Mouse (Mus musculus): ENCODE measurements around the gene Arntl2. TPM values are rescaled to one million over a fixed set of nuclear protein-coding genes. Genes with fewer than 3 reads are reported as not detected.

Arntl2 gene
- not detected in 4 replicates for total RNA-seq (2023; ENCODE audit: inconsistent age)

GRCm38 (mm10) chr6:146795924-146796545 lies at the start of gene Arntl2:
Arntl2 (plus strand) TSS chr6:146796055.

GRCm38 (mm10) chr6:146850050-146850449 lies 54.2 kb downstream of the Arntl2 start, which contains the start of gene Smco2:
Smco2 (plus strand) TSS chr6:146850104.

Other genes starting within 250 kb of the Arntl2 start
- 82.8 to 104 TPM (median 91.9 TPM) in 4 replicates for gene Fgfr1op2, start 218.9 kb upstream of the Arntl2 start, total RNA-seq (2023; ENCODE audit: inconsistent age)
- gene Ints13, start 218.2 kb upstream of the Arntl2 start, total RNA-seq (2023; ENCODE audit: inconsistent age), result 60.6 to 71.6 TPM (median 66.4 TPM) in 4 replicates
- 35.7 to 39.7 TPM (median 36.6 TPM) in 4 replicates for gene Med21, start 153.5 kb upstream of the Arntl2 start, total RNA-seq (2023; ENCODE audit: inconsistent age)
- gene Tm7sf3, start 153.2 kb upstream of the Arntl2 start, total RNA-seq (2023; ENCODE audit: inconsistent age), result 5.5 to 9.0 TPM (median 8.3 TPM) in 4 replicates
- 14.9 to 20.0 TPM (median 16.5 TPM) in 4 replicates for gene Stk38l, start 71.1 kb upstream of the Arntl2 start, total RNA-seq (2023; ENCODE audit: inconsistent age)
- gene Smco2, start 54.0 kb downstream of the Arntl2 start, total RNA-seq (2023; ENCODE audit: inconsistent age), result not detected in 4 replicates
- gene Ppfibp1, start 92.4 kb downstream of the Arntl2 start, total RNA-seq (2023; ENCODE audit: inconsistent age), result 9.1 to 11.4 TPM (median 10.4 TPM) in 4 replicates
- gene 1700034J05Rik, start 158.4 kb downstream of the Arntl2 start, total RNA-seq (2023; ENCODE audit: inconsistent age), result not detected in 4 replicates
- 0.30 to 1.1 TPM (median 0.64 TPM) in 3 of 4 replicates, not detected in the other for gene Rep15, start 236.5 kb downstream of the Arntl2 start, total RNA-seq (2023; ENCODE audit: inconsistent age)
- gene Mrps35, start 246.7 kb downstream of the Arntl2 start, total RNA-seq (2023; ENCODE audit: inconsistent age), result 37.5 to 53.8 TPM (median 42.0 TPM) in 4 replicates

Measured in B cell, adult (primary cell).